Mouse (Mus musculus): ENCODE measurements around the gene Saa4. TPM values are rescaled to one million over a fixed set of nuclear protein-coding genes. Genes with fewer than 3 reads are reported as not detected.

Gene Saa4
- not detected in 2 replicates for polyA plus RNA-seq (2015; fragmentation: Nextera tagmentation; extraction: Ambion mirVana)

- Histone ChIP-seq H3K4me3 (ENCODE audit: low read depth, low read length) (no peak within 1 kb of the TSS), H3K36me3 (ENCODE audit: control insufficient read depth, insufficient read depth, low read length) (no peaks in the 10 kb centered on the region), H3K9ac (ENCODE audit: low read length) (no peak within 1 kb of the TSS), H3K4me1 (replicated peaks; ENCODE audit: control insufficient read depth, insufficient read depth) (no peaks in the 10 kb centered on the region), H3K4me2 (replicated peaks; ENCODE audit: low read depth) (no peak within 1 kb of the TSS), H3K9me3 (ENCODE audit: control insufficient read depth, low read length) (no peaks in the 10 kb centered on the region), H3K27ac (replicated peaks) (no peak within 1 kb of the TSS), H3K27me3 (ENCODE audit: control insufficient read depth, insufficient read depth, low read length) (no peaks in the 10 kb centered on the region)
- DNase-seq (ENCODE audit: low spot score), result no peak
- no peak for ATAC-seq (ENCODE audit: low FRiP score, low TSS enrichment)
- WGBS, result 78% methylated on average over 4 of the region's 4 CpGs
- no peak for TF ChIP-seq EP300 (optimal IDR thresholded peaks at IDR 0.05)
- no peak for TF ChIP-seq CTCF (IDR thresholded peaks at IDR 0.05; ENCODE audit: low read depth)
Measured at GRCm38 (mm10) chr7:46732458-46732857, at the start of gene Saa4. Gene Saa4 (minus strand): TSS chr7:46732603.

GRCm38 (mm10) chr7:46770706-46771105 is 38.3 kb upstream of the Saa4 start:
- TF ChIP-seq CTCF (IDR thresholded peaks at IDR 0.05; ENCODE audit: low read depth), result peak; percentile 98
- no peak for TF ChIP-seq EP300 (optimal IDR thresholded peaks at IDR 0.05)
- no peak overlapping the region for H3K9ac ChIP-seq (ENCODE audit: low read length)
- ATAC-seq (ENCODE audit: low FRiP score, low TSS enrichment) (0 out of 2 replicates have a peak, but pooled peaks have one; percentile 26), DNase-seq (ENCODE audit: low spot score) (peak; percentile 73)
- 56% methylated on average over 4 of the region's 4 CpGs for WGBS
- no peak overlapping the region for H3K27ac ChIP-seq (replicated peaks)
- no peak overlapping the region for H3K4me3 ChIP-seq (ENCODE audit: low read depth, low read length)
- no peaks in the 10 kb centered on the region for H3K27me3 ChIP-seq (ENCODE audit: control insufficient read depth, insufficient read depth, low read length)
- no peaks in the 10 kb centered on the region for H3K9me3 ChIP-seq (ENCODE audit: control insufficient read depth, low read length)
- H3K36me3 ChIP-seq (ENCODE audit: control insufficient read depth, insufficient read depth, low read length), result peaks cover 21% of the 10 kb centered on the region
- no peak overlapping the region for H3K4me2 ChIP-seq (replicated peaks; ENCODE audit: low read depth)
- H3K4me1 ChIP-seq (replicated peaks; ENCODE audit: control insufficient read depth, insufficient read depth), result no peaks in the 10 kb centered on the region

GRCm38 (mm10) chr7:46768451-46768850 is 36.0 kb upstream of the Saa4 start:
- 95% methylated on average over 7 of the region's 7 CpGs for WGBS
- TF ChIP-seq CTCF (IDR thresholded peaks at IDR 0.05; ENCODE audit: low read depth) (no peak), EP300 (optimal IDR thresholded peaks at IDR 0.05) (no peak)

GRCm38 (mm10) chr7:46767371-46767770 is 35.0 kb upstream of the Saa4 start:
- peaks cover 21% of the 10 kb centered on the region for H3K36me3 ChIP-seq (ENCODE audit: control insufficient read depth, insufficient read depth, low read length)
- H3K4me2 ChIP-seq (replicated peaks; ENCODE audit: low read depth), result no peak overlapping the region
- no peak for ATAC-seq (ENCODE audit: low FRiP score, low TSS enrichment)
- H3K9ac ChIP-seq (ENCODE audit: low read length), result no peak overlapping the region
- TF ChIP-seq EP300 (optimal IDR thresholded peaks at IDR 0.05), result no peak
- TF ChIP-seq CTCF (IDR thresholded peaks at IDR 0.05; ENCODE audit: low read depth), result no peak
- no peaks in the 10 kb centered on the region for H3K27me3 ChIP-seq (ENCODE audit: control insufficient read depth, insufficient read depth, low read length)
- no peak overlapping the region for H3K27ac ChIP-seq (replicated peaks)
- no peak overlapping the region for H3K4me3 ChIP-seq (ENCODE audit: low read depth, low read length)
- no peaks in the 10 kb centered on the region for H3K4me1 ChIP-seq (replicated peaks; ENCODE audit: control insufficient read depth, insufficient read depth)
- DNase-seq (ENCODE audit: low spot score), result no peak
- no peaks in the 10 kb centered on the region for H3K9me3 ChIP-seq (ENCODE audit: control insufficient read depth, low read length)

More at GRCm38 (mm10) chr7:46768451-46768850, 36.0 kb upstream of the Saa4 start:
- H3K9me3 ChIP-seq (ENCODE audit: control insufficient read depth, low read length), result no peaks in the 10 kb centered on the region
- H3K27ac ChIP-seq (replicated peaks), result no peak overlapping the region
- no peaks in the 10 kb centered on the region for H3K4me1 ChIP-seq (replicated peaks; ENCODE audit: control insufficient read depth, insufficient read depth)
- H3K4me3 ChIP-seq (ENCODE audit: low read depth, low read length), result no peak overlapping the region
- ATAC-seq (ENCODE audit: low FRiP score, low TSS enrichment) (no peak), DNase-seq (ENCODE audit: low spot score) (no peak)
- H3K36me3 ChIP-seq (ENCODE audit: control insufficient read depth, insufficient read depth, low read length), result peaks cover 21% of the 10 kb centered on the region
- H3K27me3 ChIP-seq (ENCODE audit: control insufficient read depth, insufficient read depth, low read length), result no peaks in the 10 kb centered on the region
- no peak overlapping the region for H3K9ac ChIP-seq (ENCODE audit: low read length)
- no peak overlapping the region for H3K4me2 ChIP-seq (replicated peaks; ENCODE audit: low read depth)

GRCm38 (mm10) chr7:46764672-46765071 is 32.3 kb upstream of the Saa4 start:
- TF ChIP-seq CTCF (IDR thresholded peaks at IDR 0.05; ENCODE audit: low read depth) (no peak), EP300 (optimal IDR thresholded peaks at IDR 0.05) (no peak)
- Histone ChIP-seq H3K27me3 (ENCODE audit: control insufficient read depth, insufficient read depth, low read length) (no peaks in the 10 kb centered on the region), H3K4me3 (ENCODE audit: low read depth, low read length) (no peak overlapping the region), H3K36me3 (ENCODE audit: control insufficient read depth, insufficient read depth, low read length) (peaks cover 24% of the 10 kb centered on the region), H3K27ac (replicated peaks) (no peak overlapping the region), H3K9ac (ENCODE audit: low read length) (no peak overlapping the region), H3K4me1 (replicated peaks; ENCODE audit: control insufficient read depth, insufficient read depth) (no peaks in the 10 kb centered on the region), H3K4me2 (replicated peaks; ENCODE audit: low read depth) (no peak overlapping the region), H3K9me3 (ENCODE audit: control insufficient read depth, low read length) (no peaks in the 10 kb centered on the region)
- 88% methylated on average over 8 of the region's 8 CpGs for WGBS
- ATAC-seq (ENCODE audit: low FRiP score, low TSS enrichment) (no peak), DNase-seq (ENCODE audit: low spot score) (no peak)

- Histone ChIP-seq H3K9me3 (ENCODE audit: control insufficient read depth, low read length) (no peaks in the 10 kb centered on the region), H3K4me3 (ENCODE audit: low read depth, low read length) (no peak overlapping the region), H3K27me3 (ENCODE audit: control insufficient read depth, insufficient read depth, low read length) (no peaks in the 10 kb centered on the region), H3K27ac (replicated peaks) (no peak overlapping the region), H3K4me1 (replicated peaks; ENCODE audit: control insufficient read depth, insufficient read depth) (no peaks in the 10 kb centered on the region), H3K4me2 (replicated peaks; ENCODE audit: low read depth) (no peak overlapping the region), H3K9ac (ENCODE audit: low read length) (no peak overlapping the region), H3K36me3 (ENCODE audit: control insufficient read depth, insufficient read depth, low read length) (peaks cover 10% of the 10 kb centered on the region; the same call in 1 of the 2 replicates)
- TF ChIP-seq CTCF (IDR thresholded peaks at IDR 0.05; ENCODE audit: low read depth), result no peak
- no peak for TF ChIP-seq EP300 (optimal IDR thresholded peaks at IDR 0.05)
- ATAC-seq (ENCODE audit: low FRiP score, low TSS enrichment) (no peak), DNase-seq (ENCODE audit: low spot score) (no peak)
- WGBS, result 91% methylated on average over 5 of the region's 5 CpGs
Measured at GRCm38 (mm10) chr7:46762601-46763000, 30.2 kb upstream of the Saa4 start.
